Mouse (Mus musculus): ENCODE results near the gene Ftl1-ps1. TPM values are rescaled to one million over a fixed set of nuclear protein-coding genes. Genes with fewer than 3 reads are reported as not detected.

The Ftl1-ps1 gene
- 56.2 and 117 TPM in 2 replicates for polyA plus RNA-seq (2012; rRNA removed)

- no peak for DNase-seq (ENCODE audit: low read depth)
Measured at GRCm38 (mm10) chr13:74399298-74399839, at the start of gene Ftl1-ps1. Gene Ftl1-ps1, plus strand, starts transcription at chr13:74399694.

GRCm38 (mm10) chr13:74350435-74350906 is 49.0 kb upstream of the Ftl1-ps1 start:
- no peak for DNase-seq (ENCODE audit: low read depth)

GRCm38 (mm10) chr13:74356491-74356890 is 43.0 kb upstream of the Ftl1-ps1 start:
- DNase-seq (ENCODE audit: low read depth): no peak

GRCm38 (mm10) chr13:74362218-74362617 is 37.3 kb upstream of the Ftl1-ps1 start:
- DNase-seq (ENCODE audit: low read depth): no peak

- no peak for DNase-seq (ENCODE audit: low read depth)
Measured at GRCm38 (mm10) chr13:74363176-74363858, 36.2 kb upstream of the Ftl1-ps1 start.

- no peak for DNase-seq (ENCODE audit: low read depth)
Measured at GRCm38 (mm10) chr13:74363859-74364235, 35.6 kb upstream of the Ftl1-ps1 start, which contains the start of gene Lrrc14b. Gene Lrrc14b, minus strand, starts transcription at chr13:74364005.

GRCm38 (mm10) chr13:74381533-74382276 is 17.8 kb upstream of the Ftl1-ps1 start:
- DNase-seq (ENCODE audit: low read depth): no peak

- DNase-seq (ENCODE audit: low read depth): no peak
Measured at GRCm38 (mm10) chr13:74382289-74382688, 17.2 kb upstream of the Ftl1-ps1 start.

- DNase-seq (ENCODE audit: low read depth): no peak
Measured at GRCm38 (mm10) chr13:74389730-74390129, 9.8 kb upstream of the Ftl1-ps1 start.

- DNase-seq (ENCODE audit: low read depth): peak; percentile 44
Measured at GRCm38 (mm10) chr13:74390371-74390990, 9.0 kb upstream of the Ftl1-ps1 start, which contains the start of gene Zfp72. Gene Zfp72, minus strand, starts transcription at chr13:74390836.

- no peak for DNase-seq (ENCODE audit: low read depth)
Measured at GRCm38 (mm10) chr13:74391156-74391555, 8.3 kb upstream of the Ftl1-ps1 start.

GRCm38 (mm10) chr13:74439895-74440294 is 40.4 kb downstream of the Ftl1-ps1 start:
- DNase-seq (ENCODE audit: low read depth): no peak

Other genes starting within 250 kb of the Ftl1-ps1 start
- 28.5 and 35.1 TPM in 2 replicates for gene Exoc3, start 191.0 kb upstream of the Ftl1-ps1 start, polyA plus RNA-seq (2012; rRNA removed)
- gene Ahrr, start 107.4 kb upstream of the Ftl1-ps1 start, polyA plus RNA-seq (2012; rRNA removed): 0.18 and 0.94 TPM in 2 replicates
- 116 and 122 TPM in 2 replicates for gene Pdcd6, start 82.1 kb upstream of the Ftl1-ps1 start, polyA plus RNA-seq (2012; rRNA removed)
- 190 and 207 TPM in 2 replicates for gene Sdha, start 49.4 kb upstream of the Ftl1-ps1 start, polyA plus RNA-seq (2012; rRNA removed)
- gene Ccdc127, start 49.4 kb upstream of the Ftl1-ps1 start, polyA plus RNA-seq (2012; rRNA removed): 4.3 and 4.6 TPM in 2 replicates
- 1.2 and 2.1 TPM in 2 replicates for gene Lrrc14b, start 35.7 kb upstream of the Ftl1-ps1 start, polyA plus RNA-seq (2012; rRNA removed)
- gene Zfp72, start 8.9 kb upstream of the Ftl1-ps1 start, polyA plus RNA-seq (2012; rRNA removed): 0.42 TPM in 2 replicates
- 1.5 and 1.6 TPM in 2 replicates for gene Zfp825, start 94.3 kb downstream of the Ftl1-ps1 start, polyA plus RNA-seq (2012; rRNA removed)
- 31.6 and 35.5 TPM in 2 replicates for gene Erap1, start 239.9 kb downstream of the Ftl1-ps1 start, polyA plus RNA-seq (2012; rRNA removed)

Measured in gonadal fat pad, adult 2 months (tissue).